ENCODE assay signal across 19 mouse cellular contexts in the genomic region with DNA sequence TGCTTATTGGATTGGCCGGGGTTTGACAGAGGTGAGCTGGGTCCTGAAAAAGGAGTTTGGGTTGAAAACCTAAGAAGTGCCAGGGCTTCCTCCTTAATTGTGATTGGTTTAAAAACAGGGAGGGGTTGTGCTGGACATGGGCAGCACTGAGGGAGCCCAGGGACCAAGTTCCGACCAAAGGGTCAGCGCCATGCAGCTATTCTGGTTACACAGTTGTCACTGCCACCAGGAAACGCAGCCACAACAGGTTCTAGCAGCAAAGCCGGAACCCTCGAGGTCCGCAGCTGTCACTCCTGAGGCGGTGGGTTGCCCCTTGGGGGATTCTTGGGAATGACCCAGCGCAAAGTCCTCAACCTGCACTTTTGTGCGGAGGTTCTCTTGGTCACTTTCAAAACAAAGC. TPM values are rescaled to one million over a fixed set of nuclear protein-coding genes. Genes with fewer than 3 reads are reported as not detected.
A peak's percentile ranks its signal among the peaks of the same experiment; 100 is the strongest.
DNase-seq lines count a peak whose midpoint lies in the region; ATAC-seq and TF ChIP-seq lines count a peak whose summit lies in the region.
"Had no signal": no experiment of that assay in that cellular context is flagged by ENCODE, and none has a peak within 500 bp of the region (broad histone marks: within the 10 kb centered on the region; RNA-seq: fewer than 3 reads in every experiment).

No protein-coding gene starts in this region.

- no peaks in the 10 kb centered on the region for H3K9me3 ChIP-seq in liver, postnatal 0 days (ENCODE audit: low read length)
- H3K9me3 ChIP-seq: embryonic facial prominence, embryonic 13.5 days; forebrain, embryonic 12.5 days; heart, embryonic 13.5 days had no signal

- TF ChIP-seq POLR2A in liver, adult 2 months (IDR thresholded peaks at IDR 0.05; ENCODE audit: extremely low read depth, insufficient read depth, low read length) = no peak

- peak; percentile 54 for DNase-seq in kidney, adult 18-20 months
- DNase-seq in kidney, postnatal 10 days = no peak
- peak; percentile 92 for DNase-seq in liver, adult 2 months (ENCODE audit: extremely low read depth, low read depth, low spot score)
- DNase-seq in liver, postnatal 0 days = no peak
- DNase-seq in kidney, postnatal 36 days = peak; percentile 60 to 67
- DNase-seq in frontal cortex, postnatal 36 days (ENCODE audit: low spot score in 2 of 2) = no peak
- DNase-seq: adrenal gland, adult 2 months; adrenal gland, postnatal 25 days; cerebellum, adult 18-20 months; cerebellum, adult 9-11 months; cerebellum, postnatal 36 days; gastrocnemius, postnatal 36 days; heart, adult 11 months; heart, postnatal 36 days had no signal

- ATAC-seq in liver, postnatal 0 days = no peak
- ATAC-seq: forebrain, embryonic 16.5 days had no signal

- peaks cover 7% of the 10 kb centered on the region; the same call in 1 of the 2 replicates for H3K79me2 ChIP-seq in liver, adult 2 months (ENCODE audit: control insufficient read depth, insufficient read depth, low read length)

- no peak overlapping the region for H3K4me2 ChIP-seq in liver, postnatal 0 days (ENCODE audit: low read depth, low read length)
- H3K4me2 ChIP-seq: embryonic facial prominence, embryonic 13.5 days; forebrain, embryonic 12.5 days; heart, embryonic 13.5 days had no signal

- TF ChIP-seq CTCF in liver, adult 2 months (IDR thresholded peaks at IDR 0.05; ENCODE audit: low read depth, low read length) = no peak
- no peak for TF ChIP-seq CTCF in liver, postnatal 0 days (IDR thresholded peaks at IDR 0.05; ENCODE audit: low read depth)

- no peak overlapping the region; the same call in 1 of the 2 replicates for H3K9ac ChIP-seq in liver, adult 2 months (ENCODE audit: low read depth, low read length)
- H3K9ac ChIP-seq in liver, postnatal 0 days (replicated peaks) = no peak overlapping the region
- H3K9ac ChIP-seq: embryonic facial prominence, embryonic 13.5 days; forebrain, embryonic 12.5 days; heart, embryonic 13.5 days had no signal

- peak overlapping the region; percentile 82 for H3K27ac ChIP-seq in liver, adult 2 months (replicated peaks; ENCODE audit: insufficient read depth, low read depth, low read length)
- H3K27ac ChIP-seq in liver, postnatal 0 days (ENCODE audit: low read depth) = no peak overlapping the region
- H3K27ac ChIP-seq: embryonic facial prominence, embryonic 13.5 days; forebrain, embryonic 12.5 days; heart, embryonic 13.5 days had no signal

- H3K36me3 ChIP-seq in liver, adult 2 months (ENCODE audit: control insufficient read depth, insufficient read depth, low read length) = peaks cover 35% of the 10 kb centered on the region
- H3K36me3 ChIP-seq in liver, postnatal 0 days (replicated peaks; ENCODE audit: insufficient read depth, low read length) = peaks cover 45% of the 10 kb centered on the region

- H3K4me3 ChIP-seq in liver, adult 2 months (ENCODE audit: insufficient read depth, low read depth, low read length) = peak overlapping the region; percentile 23; the same call in 1 of the 2 replicates
- no peak overlapping the region for H3K4me3 ChIP-seq in liver, postnatal 0 days (ENCODE audit: low read depth, low read length)
- H3K4me3 ChIP-seq: embryonic facial prominence, embryonic 13.5 days; forebrain, embryonic 12.5 days; heart, embryonic 13.5 days had no signal

- peaks cover 11% of the 10 kb centered on the region for H3K4me1 ChIP-seq in liver, adult 2 months (ENCODE audit: control insufficient read depth, insufficient read depth, low read length)
- peaks cover 8% of the 10 kb centered on the region for H3K4me1 ChIP-seq in liver, postnatal 0 days (ENCODE audit: insufficient read depth)

- H3K27me3 ChIP-seq in liver, adult 2 months (ENCODE audit: control insufficient read depth, insufficient read depth, low read length) = no peaks in the 10 kb centered on the region
- peaks cover 3% of the 10 kb centered on the region; the same call in 1 of the 2 replicates for H3K27me3 ChIP-seq in liver, postnatal 0 days (ENCODE audit: insufficient read depth, low read length)

- no peak for TF ChIP-seq EP300 in liver, postnatal 0 days (IDR thresholded peaks at IDR 0.05; ENCODE audit: low read depth)

- 70% methylated on average over 10 of the region's 10 CpGs for WGBS in liver, adult 2 months
- 88% methylated on average over 10 of the region's 10 CpGs for WGBS in liver, postnatal 0 days (ENCODE audit: insufficient replicate concordance)

RNA-seq across cellular contexts. Expression of a gene that starts 1.8 kb away (rescaled TPM):
- total RNA-seq in liver, adult 2 months (2014; rRNA removed) = 1,192 and 1,193 TPM in 2 replicates
- 2,094 and 2,442 TPM in 2 replicates for polyA plus RNA-seq in liver, adult 2 months (2012; rRNA removed)
- polyA plus RNA-seq in liver, postnatal 0 days (2015; fragmentation: Nextera tagmentation; extraction: Ambion mirVana) = 588 and 688 TPM in 2 replicates
- total RNA-seq: gastrocnemius, postnatal 36 days had no signal
- polyA plus RNA-seq: embryonic facial prominence, embryonic 13.5 days; forebrain, embryonic 16.5 days; hindbrain, embryonic 11.5 days had no signal

RNA-seq across cellular contexts. Expression of a gene that starts 5.6 kb away (rescaled TPM):
- 17.1 and 23.8 TPM in 2 replicates for total RNA-seq in liver, adult 2 months (2014; rRNA removed)
- polyA plus RNA-seq in liver, adult 2 months (2012; rRNA removed) = 67.0 and 77.3 TPM in 2 replicates
- polyA plus RNA-seq in liver, postnatal 0 days (2015; fragmentation: Nextera tagmentation; extraction: Ambion mirVana) = 5.6 and 6.0 TPM in 2 replicates

RNA-seq across cellular contexts. Expression of a gene that starts 37.0 kb away (rescaled TPM):
- 27.5 and 33.2 TPM in 2 replicates for total RNA-seq in liver, adult 2 months (2014; rRNA removed)
- polyA plus RNA-seq in liver, adult 2 months (2012; rRNA removed) = 24.3 and 33.5 TPM in 2 replicates
- polyA plus RNA-seq in liver, postnatal 0 days (2015; fragmentation: Nextera tagmentation; extraction: Ambion mirVana) = 23.6 and 24.5 TPM in 2 replicates

RNA-seq across cellular contexts. Expression of a gene that starts 37.0 kb away (rescaled TPM):
- total RNA-seq in liver, adult 2 months (2014; rRNA removed) = 94.1 and 98.6 TPM in 2 replicates
- 32.0 and 33.1 TPM in 2 replicates for polyA plus RNA-seq in liver, adult 2 months (2012; rRNA removed)
- polyA plus RNA-seq in liver, postnatal 0 days (2015; fragmentation: Nextera tagmentation; extraction: Ambion mirVana) = 53.5 and 58.4 TPM in 2 replicates

Comparison
In these comparisons a context has a peak if more than half of its experiments do, and no peak if none do; other contexts are left out.
1. DNase-seq: peak in kidney, adult 18-20 months (single experiment), liver, adult 2 months (single experiment) and kidney, postnatal 36 days (2 of 2); none in kidney, postnatal 10 days (single experiment), liver, postnatal 0 days (single experiment) and frontal cortex, postnatal 36 days (0 of 2).